Mouse (Mus musculus) neural tube, embryonic 13.5 days (tissue): ENCODE data around the gene Timeless. TPM values are rescaled to one million over a fixed set of nuclear protein-coding genes. Genes with fewer than 3 reads are reported as not detected.
"Not testable (repeated sequence)": the region's sequence is repeated elsewhere in the genome, so short reads cannot be mapped to it uniquely, and the experiment has no call there.

Experiments
- ATAC-seq: fragments of 200-750 bp; cut with Nextera tagmentation; 2 replicates; pipeline ENCODE4 v1.8.0; 2017; ENCODE audit warnings: low read depth, mild to moderate bottlenecking, moderate TSS enrichment, moderate library complexity
- H3K27ac ChIP-seq: fragments of 300-500 bp; sonication (generic); replicated peaks from 2 replicates; pipeline ENCODE4 v1.5.1; 2015; ENCODE audit warnings: moderate library complexity, mild to moderate bottlenecking, inconsistent platforms
- H3K27me3 ChIP-seq: fragments of 300-500 bp; sonication (generic); 2 replicates; pipeline ENCODE4 v1.6.1; 2015; ENCODE audit warnings: mild to moderate bottlenecking, inconsistent platforms
- H3K36me3 ChIP-seq: fragments of 300-500 bp; sonication (generic); 2 replicates; pipeline ENCODE4 v1.6.1; 2015; ENCODE audit warnings: mild to moderate bottlenecking, inconsistent platforms
- H3K4me1 ChIP-seq: fragments of 300-500 bp; sonication (generic); replicated peaks from 2 replicates; pipeline ENCODE4 v1.6.1; 2015; ENCODE audit warnings: inconsistent platforms
- H3K4me2 ChIP-seq: fragments of 300-500 bp; sonication (generic); 2 replicates; pipeline ENCODE4 v1.6.1; 2015; ENCODE audit warnings: inconsistent platforms, mild to moderate bottlenecking, moderate library complexity
- H3K4me3 ChIP-seq: fragments of 300-500 bp; sonication (generic); 2 replicates; pipeline ENCODE4 v1.5.1; 2015; ENCODE audit warnings: mild to moderate bottlenecking, inconsistent platforms
- H3K9ac ChIP-seq: fragments of 300-500 bp; sonication (generic); 2 replicates; pipeline ENCODE4 v1.6.1; 2015; ENCODE audit warnings: moderate library complexity, mild to moderate bottlenecking, inconsistent platforms
- H3K9me3 ChIP-seq: fragments of 300-500 bp; sonication (generic); 2 replicates; pipeline ENCODE4 v1.6.1; 2016; ENCODE audit warnings: inconsistent platforms
- WGBS: fragments of 180-500 bp; shearing (Covaris S2); methylation state at CpG from one replicate; pipeline ENCODE4 v1.1.7; 2015; 5-methylcytosine and 5-hydroxymethylcytosine counted together
- polyA plus RNA-seq: library from polyadenylated mRNA; unstranded; fragments of >200 nt; fragmentation: Nextera tagmentation; extraction: Ambion mirVana; gene quantifications from 2 replicates; pipeline ENCODE4 v1.2.1, GENCODE M21; 2015

Timeless gene
- polyA plus RNA-seq, 1 experiment from 2014 or later, result 24.0 TPM

DNA sequence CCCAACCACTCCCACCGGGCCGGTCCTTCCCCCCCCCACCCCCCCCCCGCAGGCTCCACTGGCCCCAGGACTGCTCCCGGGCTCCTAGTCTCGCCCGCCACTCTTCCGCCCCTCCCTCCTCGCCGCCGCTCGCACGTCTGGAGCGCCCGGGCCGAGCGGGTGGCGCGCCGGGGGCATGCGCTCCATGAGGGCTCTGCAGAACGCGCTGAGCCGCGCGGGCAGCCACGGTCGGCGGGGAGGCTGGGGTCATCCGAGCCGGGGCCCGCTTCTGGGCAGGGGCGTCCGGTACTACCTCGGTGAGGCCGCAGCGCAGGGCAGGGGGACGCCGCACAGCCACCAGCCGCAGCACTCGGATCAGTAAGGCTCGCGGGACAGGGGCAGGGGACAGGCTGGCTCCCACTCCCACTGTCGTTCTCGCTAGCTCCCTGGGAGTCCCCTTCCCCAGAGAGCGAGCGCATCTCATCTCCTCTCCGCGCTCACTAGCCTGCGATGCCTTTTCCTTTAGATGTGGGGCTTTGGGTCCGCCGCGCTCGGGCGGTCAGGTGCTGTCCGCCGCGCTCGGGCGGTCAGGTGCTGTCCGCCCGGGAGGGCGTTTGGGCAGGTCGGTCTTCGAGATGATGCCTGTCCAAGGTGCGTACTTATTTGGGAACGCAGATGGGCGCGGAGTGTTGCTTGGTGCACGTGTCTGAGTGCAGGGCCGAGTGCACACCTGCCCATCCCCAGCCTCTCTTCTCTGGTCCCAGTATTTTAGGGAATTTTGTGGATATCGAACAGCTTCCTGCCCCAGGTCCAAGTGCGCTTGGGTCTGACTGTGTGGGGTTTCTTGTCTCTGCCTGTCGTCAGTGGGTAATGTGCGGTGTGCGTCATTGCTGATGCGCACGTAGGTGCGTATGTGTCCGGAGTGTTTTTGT, 37.1 kb upstream of the Timeless start:
- under 1% methylated on average over 62 of the region's 79 CpGs for WGBS

GRCm38 (mm10) chr10:128201856-128202255, 30.0 kb upstream of the Timeless start:
- peaks cover 7% of the 10 kb centered on the region for H3K36me3 ChIP-seq
- no peak overlapping the region for H3K4me2 ChIP-seq
- no peaks in the 10 kb centered on the region for H3K9me3 ChIP-seq
- peaks cover 4% of the 10 kb centered on the region for H3K27me3 ChIP-seq
- no peaks in the 10 kb centered on the region for H3K4me1 ChIP-seq
- ATAC-seq, result no peak
- WGBS, result 77% methylated on average over 6 of the region's 6 CpGs
- H3K27ac ChIP-seq, result no peak overlapping the region
- no peak overlapping the region for H3K4me3 ChIP-seq
- H3K9ac ChIP-seq, result no peak overlapping the region

More for the DNA sequence above, 37.1 kb upstream of the Timeless start:
- Histone ChIP-seq H3K27ac (0 out of 2 replicates have a peak overlapping the region, but pooled peaks have one; percentile 23), H3K4me2 (peak overlapping the region; percentile 98), H3K9me3 (no peaks in the 10 kb centered on the region), H3K36me3 (no peaks in the 10 kb centered on the region), H3K4me1 (peaks cover 13% of the 10 kb centered on the region), H3K27me3 (peaks cover 30% of the 10 kb centered on the region), H3K4me3 (peak overlapping the region; percentile 77), H3K9ac (peak overlapping the region; percentile 80)
- ATAC-seq, result peak; percentile 91

- Histone ChIP-seq H3K36me3 (peaks cover 8% of the 10 kb centered on the region), H3K4me2 (no peak overlapping the region), H3K27me3 (no peaks in the 10 kb centered on the region), H3K4me3 (no peak overlapping the region), H3K9me3 (no peaks in the 10 kb centered on the region), H3K27ac (no peak overlapping the region), H3K4me1 (no peaks in the 10 kb centered on the region), H3K9ac (no peak overlapping the region)
- 93% methylated on average over 15 of the region's 15 CpGs for WGBS
- ATAC-seq, result no peak
Measured at GRCm38 (mm10) chr10:128204941-128205340, 26.9 kb upstream of the Timeless start.

DNA sequence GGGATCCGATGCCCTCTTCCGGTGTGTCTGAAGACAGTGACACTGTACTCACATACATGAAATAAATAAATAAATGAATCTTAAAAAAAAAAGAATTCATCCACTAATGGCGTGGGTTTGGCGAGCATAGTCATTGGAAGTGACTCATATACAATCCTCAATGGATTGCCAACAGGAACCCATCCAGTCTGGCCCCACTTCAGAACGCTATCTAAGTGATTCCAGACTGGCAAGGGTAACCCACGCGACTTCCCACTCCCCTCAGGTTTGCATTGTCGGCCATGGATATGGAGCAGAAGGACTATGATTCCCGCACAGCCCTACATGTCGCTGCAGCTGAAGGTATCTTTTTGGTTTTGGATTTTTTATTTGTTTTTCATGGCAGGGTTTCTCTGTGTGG, 23.5 kb upstream of the Timeless start:
- Histone ChIP-seq H3K4me2 (no peak overlapping the region), H3K36me3 (peaks cover 8% of the 10 kb centered on the region), H3K27me3 (no peaks in the 10 kb centered on the region), H3K27ac (no peak overlapping the region), H3K9ac (no peak overlapping the region), H3K4me1 (peaks cover 22% of the 10 kb centered on the region), H3K9me3 (no peaks in the 10 kb centered on the region), H3K4me3 (no peak overlapping the region)
- ATAC-seq, result no peak
- WGBS, result 94% methylated on average over 10 of the region's 10 CpGs

GRCm38 (mm10) chr10:128209311-128210009, 22.4 kb upstream of the Timeless start:
- no peak for ATAC-seq

DNA sequence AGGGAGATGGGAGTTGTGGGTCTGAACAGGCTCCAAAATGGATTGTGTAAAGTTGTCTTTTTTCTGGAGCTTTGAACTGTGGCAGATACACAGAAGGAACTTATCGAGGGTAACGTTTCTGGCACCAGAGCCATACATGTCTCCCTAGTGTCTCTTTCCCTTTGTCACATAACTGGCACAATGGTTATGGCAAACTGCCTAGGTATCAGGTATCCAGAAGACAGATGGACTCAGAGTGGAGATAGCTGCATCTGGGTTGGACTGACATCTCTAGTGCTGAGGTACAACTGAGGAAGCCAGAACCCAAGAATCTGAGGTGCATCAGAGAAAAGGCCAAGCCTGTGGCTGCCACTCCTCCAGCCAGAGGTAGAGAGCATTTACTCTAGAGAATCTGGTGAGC, 21.7 kb upstream of the Timeless start:
- no peak overlapping the region for H3K9ac ChIP-seq
- no peak for ATAC-seq
- no peak overlapping the region for H3K4me3 ChIP-seq
- no peak overlapping the region for H3K27ac ChIP-seq
- peaks cover 9% of the 10 kb centered on the region for H3K27me3 ChIP-seq
- peaks cover 8% of the 10 kb centered on the region for H3K36me3 ChIP-seq
- WGBS, result 85% methylated on average over 2 of the region's 2 CpGs
- peaks cover 23% of the 10 kb centered on the region for H3K4me1 ChIP-seq
- no peaks in the 10 kb centered on the region for H3K9me3 ChIP-seq
- H3K4me2 ChIP-seq, result no peak overlapping the region

More at GRCm38 (mm10) chr10:128209311-128210009, 22.4 kb upstream of the Timeless start:
- peaks cover 7% of the 10 kb centered on the region for H3K27me3 ChIP-seq
- WGBS, result 93% methylated on average over 11 of the region's 11 CpGs
- no peak overlapping the region for H3K27ac ChIP-seq
- no peak overlapping the region for H3K4me2 ChIP-seq
- H3K4me3 ChIP-seq, result no peak overlapping the region
- peaks cover 8% of the 10 kb centered on the region for H3K36me3 ChIP-seq
- no peaks in the 10 kb centered on the region for H3K9me3 ChIP-seq
- peaks cover 23% of the 10 kb centered on the region for H3K4me1 ChIP-seq
- H3K9ac ChIP-seq, result peak overlapping the region; percentile 8; the same call in 1 of the 2 replicates

DNA sequence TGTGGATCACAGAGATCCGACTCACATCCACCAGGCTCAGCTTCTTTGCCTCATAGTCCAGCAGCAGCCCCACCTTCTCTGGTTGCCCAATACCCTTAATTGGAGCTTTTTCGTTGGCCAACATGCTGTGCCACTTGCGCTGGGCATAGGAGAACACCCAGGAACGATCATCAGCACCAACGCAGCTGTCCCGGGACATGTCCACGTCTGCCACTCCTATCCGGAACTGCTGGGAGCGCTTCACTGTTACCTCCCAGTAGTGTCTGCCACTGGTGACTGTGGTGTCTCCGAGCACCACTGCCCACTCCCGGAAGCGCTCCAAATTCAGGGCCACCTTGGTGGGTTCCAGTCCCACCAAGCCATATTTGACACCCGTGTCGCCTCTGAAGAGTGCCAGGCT, 20.9 kb upstream of the Timeless start:
- H3K9me3 ChIP-seq, result no peaks in the 10 kb centered on the region
- H3K27ac ChIP-seq, result peak overlapping the region; percentile 54; the same call in 1 of the 2 replicates
- H3K4me1 ChIP-seq, result peaks cover 23% of the 10 kb centered on the region
- 32% methylated on average over 14 of the region's 14 CpGs for WGBS
- peak overlapping the region; percentile 64 for H3K4me3 ChIP-seq
- H3K27me3 ChIP-seq, result peaks cover 9% of the 10 kb centered on the region
- H3K36me3 ChIP-seq, result peaks cover 8% of the 10 kb centered on the region
- peak overlapping the region; percentile 92 for H3K4me2 ChIP-seq
- H3K9ac ChIP-seq, result peak overlapping the region; percentile 73
- peak; percentile 34; the same call in 1 of the 2 replicates for ATAC-seq

DNA sequence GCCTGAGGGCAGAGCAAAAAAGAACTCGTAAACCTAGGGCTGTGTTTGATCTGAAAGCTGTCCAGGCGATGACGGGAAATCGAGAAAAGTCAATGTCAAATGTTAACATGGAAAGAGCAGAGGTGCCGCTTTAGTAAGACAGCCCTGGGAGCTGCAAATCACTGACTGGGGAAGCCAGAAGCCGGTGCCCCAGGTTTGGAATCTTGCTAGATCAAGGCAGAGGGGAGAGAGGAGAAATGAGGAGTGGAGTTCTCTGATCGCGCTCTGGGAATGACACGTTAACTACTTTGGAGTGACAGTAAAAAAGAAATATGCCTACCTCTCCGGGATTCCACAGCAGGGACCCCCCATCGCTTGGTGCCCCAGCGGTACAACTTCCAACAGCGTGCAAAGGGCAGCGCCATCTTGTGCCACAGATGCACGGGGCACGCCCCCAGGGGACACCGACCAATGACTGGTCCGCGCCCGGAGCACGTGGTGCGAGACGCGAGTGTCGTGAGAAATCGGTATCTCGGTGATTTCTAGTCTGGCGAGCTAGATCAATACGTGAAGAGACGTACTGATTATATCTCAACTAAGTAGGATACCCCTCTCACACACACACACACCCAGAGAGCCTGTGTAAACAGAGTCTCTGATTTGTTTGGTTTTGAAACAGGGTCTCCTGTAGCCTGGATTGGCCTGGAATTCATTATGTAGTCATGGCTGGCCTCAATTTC, 20.3 kb upstream of the Timeless start, which contains the start of gene Spryd4:
TSS of gene Spryd4 (minus strand) at position 418 of the 719 bp plus-strand sequence.
- peak within 1 kb of the TSS; percentile 54 for H3K27ac ChIP-seq
- under 1% methylated on average over 30 of the region's 30 CpGs for WGBS

GRCm38 (mm10) chr10:128212148-128212547, 19.7 kb upstream of the Timeless start:
- no peaks in the 10 kb centered on the region for H3K9me3 ChIP-seq
- peak; percentile 9; the same call in 1 of the 2 replicates for ATAC-seq
- H3K27ac ChIP-seq, result peak overlapping the region; percentile 54; the same call in 1 of the 2 replicates
- H3K9ac ChIP-seq, result peak overlapping the region; percentile 73; the same call in 1 of the 2 replicates
- WGBS, result 51% methylated on average over 6 of the region's 6 CpGs
- peak overlapping the region; percentile 64 for H3K4me3 ChIP-seq
- H3K36me3 ChIP-seq, result no peaks in the 10 kb centered on the region
- H3K4me1 ChIP-seq, result peaks cover 23% of the 10 kb centered on the region
- H3K27me3 ChIP-seq, result peaks cover 9% of the 10 kb centered on the region
- H3K4me2 ChIP-seq, result peak overlapping the region; percentile 92

More for the DNA sequence above, 20.3 kb upstream of the Timeless start, which contains the start of gene Spryd4:
- H3K4me3 ChIP-seq, result peak within 1 kb of the TSS; percentile 64
- peaks cover 23% of the 10 kb centered on the region for H3K4me1 ChIP-seq
- no peaks in the 10 kb centered on the region for H3K9me3 ChIP-seq
- H3K4me2 ChIP-seq, result peak within 1 kb of the TSS; percentile 92
- H3K9ac ChIP-seq, result peak within 1 kb of the TSS; percentile 73
- H3K36me3 ChIP-seq, result peaks cover 4% of the 10 kb centered on the region
- peak; percentile 92 for ATAC-seq
- H3K27me3 ChIP-seq, result peaks cover 9% of the 10 kb centered on the region

DNA sequence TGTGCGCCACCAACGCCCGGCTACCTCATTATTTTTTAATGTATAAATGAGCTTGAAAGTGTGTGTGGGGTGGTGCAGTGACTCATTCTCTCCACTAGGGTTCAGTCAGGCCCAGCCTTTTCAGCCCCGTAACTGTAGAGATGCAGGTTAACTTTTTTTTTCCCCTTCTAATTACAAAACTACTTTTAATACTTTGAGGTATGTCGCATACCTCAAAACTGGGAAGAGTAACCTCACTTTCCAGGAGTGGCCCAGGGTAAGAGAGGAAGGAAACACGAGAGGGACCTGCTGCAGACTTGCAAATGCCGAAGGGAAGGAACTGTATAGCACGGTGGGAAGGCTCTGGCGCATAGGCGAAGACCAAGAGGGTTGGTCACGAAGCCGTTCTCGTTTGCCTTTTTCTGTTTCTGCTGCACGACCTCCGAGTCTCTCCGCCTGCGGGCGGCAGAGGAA, 19.0 kb upstream of the Timeless start:
- WGBS, result 2% methylated on average over 18 of the region's 18 CpGs
- Histone ChIP-seq H3K36me3 (no peaks in the 10 kb centered on the region), H3K9ac (peak overlapping the region; percentile 54)

DNA sequence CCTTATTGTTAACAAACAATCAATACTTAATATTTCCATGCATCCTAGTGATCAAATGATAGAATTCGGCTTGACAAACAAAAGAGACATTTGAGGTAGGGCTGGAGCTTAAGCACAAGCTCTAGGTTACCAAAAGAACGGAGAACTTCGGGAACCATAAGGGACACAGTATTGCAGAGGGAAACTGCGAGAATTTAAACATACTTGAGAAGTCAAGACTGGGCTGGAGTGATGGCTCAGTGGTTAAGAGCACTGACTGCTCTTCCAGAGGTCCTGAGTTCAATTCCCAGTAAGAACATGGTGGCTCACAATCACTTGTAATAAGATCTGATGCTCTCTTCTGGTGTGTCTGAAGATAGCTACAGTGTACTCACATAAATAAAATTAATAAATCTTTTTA, 17.8 kb upstream of the Timeless start:
- ATAC-seq, H3K27me3 ChIP-seq, H3K27ac ChIP-seq, H3K36me3 ChIP-seq, H3K4me3 ChIP-seq, H3K9ac ChIP-seq, H3K9me3 ChIP-seq, H3K4me2 ChIP-seq: not testable (repeated sequence)
- H3K4me1 ChIP-seq, result peaks cover 23% of the 10 kb centered on the region
- WGBS, result 92% methylated on average over 4 of the region's 4 CpGs

More for the DNA sequence above, 19.0 kb upstream of the Timeless start:
- Histone ChIP-seq H3K27me3 (peaks cover 9% of the 10 kb centered on the region), H3K4me3 (peak overlapping the region; percentile 26), H3K4me1 (peaks cover 23% of the 10 kb centered on the region), H3K9me3 (no peaks in the 10 kb centered on the region), H3K4me2 (peak overlapping the region; percentile 55), H3K27ac (no peak overlapping the region)
- no peak for ATAC-seq
